Mouse (Mus musculus) forebrain, embryonic 14.5 days (tissue): ENCODE data around the gene Gucy2g. TPM values are rescaled to one million over a fixed set of nuclear protein-coding genes. Genes with fewer than 3 reads are reported as not detected.

Experiments used
- ATAC-seq: fragments of 200-750 bp; cut with Nextera tagmentation; 2 replicates; pipeline ENCODE4 v1.8.0; 2017; ENCODE audit warnings: mild to moderate bottlenecking, moderate library complexity
- DNase-seq: peaks from one replicate; pipeline ENCODE4 v3.0.0-alpha.2; 2015; ENCODE audit warnings: low spot score
- H3K27ac ChIP-seq: fragments of 300-500 bp; sonication (generic); 2 replicates; pipeline ENCODE4 v1.5.1; 2014; ENCODE audit warnings: low read depth, mild to moderate bottlenecking, control low read depth, low read length, moderate library complexity
- H3K27me3 ChIP-seq: fragments of 300-500 bp; sonication (generic); replicated peaks from 2 replicates; pipeline ENCODE4 v1.6.1; 2014; ENCODE audit warnings: low read length, control low read depth, mixed read lengths; ENCODE audit not compliant: control insufficient read depth, insufficient read depth
- H3K36me3 ChIP-seq: fragments of 300-500 bp; sonication (generic); 2 replicates; pipeline ENCODE4 v1.6.1; 2014; ENCODE audit warnings: low read length, control low read depth; ENCODE audit not compliant: control insufficient read depth, insufficient read depth
- H3K4me1 ChIP-seq: fragments of 300-500 bp; sonication (generic); 2 replicates; pipeline ENCODE4 v1.6.1; 2014; ENCODE audit warnings: antibody characterized with exemption, low read length, control low read depth; ENCODE audit not compliant: control insufficient read depth, insufficient read depth
- H3K4me2 ChIP-seq: fragments of 300-500 bp; sonication (generic); 2 replicates; pipeline ENCODE4 v1.6.1; 2014; ENCODE audit warnings: mild to moderate bottlenecking, control low read depth, low read length
- H3K4me3 ChIP-seq: fragments of 300-500 bp; sonication (generic); 2 replicates; pipeline ENCODE4 v1.5.1; 2014; ENCODE audit warnings: low read depth, low read length, control low read depth
- H3K9ac ChIP-seq: fragments of 300-500 bp; sonication (generic); 2 replicates; pipeline ENCODE4 v1.6.1; 2014; ENCODE audit warnings: mild to moderate bottlenecking, low read length, control low read depth, moderate library complexity
- H3K9me3 ChIP-seq: fragments of 300-500 bp; sonication (generic); replicated peaks from 2 replicates; pipeline ENCODE4 v1.6.1; 2016; ENCODE audit warnings: low read length, control low read depth, mixed read lengths; ENCODE audit not compliant: control insufficient read depth
- WGBS: fragments of 180-500 bp; shearing (Covaris S2); extraction: QIAGEN DNeasy Blood & Tissue Kit; methylation state at CpG from one replicate; pipeline ENCODE4 v1.1.7; 2014; 5-methylcytosine and 5-hydroxymethylcytosine counted together
- polyA plus RNA-seq: library from polyadenylated mRNA; unstranded; fragments of >200 nt; fragmentation: Nextera tagmentation; extraction: Ambion mirVana; gene quantifications from 2 replicates; pipeline ENCODE4 v1.2.1, GENCODE M21; 2014

The Gucy2g gene
- polyA plus RNA-seq, 1 experiment from 2014 or later, result 0.04 TPM

GRCm38 (mm10) chr19:55168360-55168759 lies 72.7 kb downstream of the Gucy2g start:
- no peaks in the 10 kb centered on the region for H3K27me3 ChIP-seq
- H3K4me1 ChIP-seq, result no peaks in the 10 kb centered on the region
- H3K9me3 ChIP-seq, result peaks cover 6% of the 10 kb centered on the region; the same call in 1 of the 2 replicates
- DNase-seq (no peak), ATAC-seq (no peak)
- WGBS, result 78% methylated on average over 6 of the region's 6 CpGs
- H3K27ac ChIP-seq, result no peak overlapping the region
- H3K36me3 ChIP-seq, result no peaks in the 10 kb centered on the region
- no peak overlapping the region for H3K4me2 ChIP-seq
- no peak overlapping the region for H3K4me3 ChIP-seq
- H3K9ac ChIP-seq, result no peak overlapping the region

GRCm38 (mm10) chr19:55167741-55168140 lies 73.3 kb downstream of the Gucy2g start:
- Histone ChIP-seq H3K27me3 (no peaks in the 10 kb centered on the region), H3K27ac (no peak overlapping the region), H3K9ac (no peak overlapping the region), H3K4me1 (no peaks in the 10 kb centered on the region), H3K4me2 (no peak overlapping the region), H3K9me3 (peaks cover 6% of the 10 kb centered on the region; the same call in 1 of the 2 replicates), H3K4me3 (no peak overlapping the region), H3K36me3 (no peaks in the 10 kb centered on the region)
- DNase-seq, result no peak
- WGBS, result 70% methylated on average over 2 of the region's 2 CpGs
- ATAC-seq, result no peak

GRCm38 (mm10) chr19:55166741-55167140 lies 74.3 kb downstream of the Gucy2g start:
- no peaks in the 10 kb centered on the region for H3K27me3 ChIP-seq
- no peak overlapping the region for H3K9ac ChIP-seq
- H3K4me3 ChIP-seq, result no peak overlapping the region
- H3K4me1 ChIP-seq, result no peaks in the 10 kb centered on the region
- ATAC-seq, result no peak
- H3K4me2 ChIP-seq, result no peak overlapping the region
- H3K9me3 ChIP-seq, result peaks cover 6% of the 10 kb centered on the region; the same call in 1 of the 2 replicates
- no peaks in the 10 kb centered on the region for H3K36me3 ChIP-seq
- WGBS, result 95% methylated on average over 2 of the region's 2 CpGs
- no peak for DNase-seq
- no peak overlapping the region for H3K27ac ChIP-seq

- no peak overlapping the region for H3K9ac ChIP-seq
- H3K27me3 ChIP-seq, result no peaks in the 10 kb centered on the region
- H3K9me3 ChIP-seq, result peaks cover 6% of the 10 kb centered on the region; the same call in 1 of the 2 replicates
- DNase-seq (no peak), ATAC-seq (no peak)
- no peak overlapping the region for H3K4me2 ChIP-seq
- WGBS, result 91% methylated on average over 4 of the region's 4 CpGs
- H3K27ac ChIP-seq, result no peak overlapping the region
- H3K4me3 ChIP-seq, result no peak overlapping the region
- no peaks in the 10 kb centered on the region for H3K4me1 ChIP-seq
- no peaks in the 10 kb centered on the region for H3K36me3 ChIP-seq
These were observed 75.1 kb downstream of the Gucy2g start for GRCm38 (mm10) chr19:55165954-55166353.

GRCm38 (mm10) chr19:55165183-55165865 lies 75.7 kb downstream of the Gucy2g start:
- H3K4me1 ChIP-seq, result no peaks in the 10 kb centered on the region
- no peaks in the 10 kb centered on the region for H3K36me3 ChIP-seq
- 80% methylated on average over 1 of the region's 1 CpGs for WGBS
- H3K9me3 ChIP-seq, result peaks cover 3% of the 10 kb centered on the region; the same call in 1 of the 2 replicates
- no peak overlapping the region for H3K27ac ChIP-seq
- no peak overlapping the region for H3K4me2 ChIP-seq
- no peak overlapping the region for H3K9ac ChIP-seq
- no peak overlapping the region for H3K4me3 ChIP-seq
- H3K27me3 ChIP-seq, result no peaks in the 10 kb centered on the region
- ATAC-seq, result no peak
- DNase-seq, result no peak

GRCm38 (mm10) chr19:55164162-55164561 lies 76.9 kb downstream of the Gucy2g start:
- Histone ChIP-seq H3K4me1 (no peaks in the 10 kb centered on the region), H3K27me3 (no peaks in the 10 kb centered on the region), H3K36me3 (no peaks in the 10 kb centered on the region), H3K4me2 (no peak overlapping the region), H3K9ac (no peak overlapping the region), H3K9me3 (no peaks in the 10 kb centered on the region), H3K4me3 (no peak overlapping the region), H3K27ac (no peak overlapping the region)
- 92% methylated on average over 1 of the region's 1 CpGs for WGBS
- DNase-seq (no peak), ATAC-seq (no peak)

GRCm38 (mm10) chr19:55162271-55162670 lies 78.8 kb downstream of the Gucy2g start:
- H3K36me3 ChIP-seq, result no peaks in the 10 kb centered on the region
- H3K9ac ChIP-seq, result no peak overlapping the region
- no peaks in the 10 kb centered on the region for H3K9me3 ChIP-seq
- DNase-seq, result no peak
- no peak overlapping the region for H3K4me2 ChIP-seq
- H3K4me1 ChIP-seq, result no peaks in the 10 kb centered on the region
- H3K27me3 ChIP-seq, result no peaks in the 10 kb centered on the region
- H3K27ac ChIP-seq, result no peak overlapping the region
- no peak overlapping the region for H3K4me3 ChIP-seq
- no peak for ATAC-seq
- WGBS, result 86% methylated on average over 4 of the region's 4 CpGs

- no peaks in the 10 kb centered on the region for H3K27me3 ChIP-seq
- ATAC-seq (no peak), DNase-seq (no peak)
- H3K4me2 ChIP-seq, result no peak overlapping the region
- H3K4me1 ChIP-seq, result no peaks in the 10 kb centered on the region
- H3K9ac ChIP-seq, result no peak overlapping the region
- no peak overlapping the region for H3K27ac ChIP-seq
- H3K36me3 ChIP-seq, result no peaks in the 10 kb centered on the region
- WGBS, result 90% methylated on average over 6 of the region's 6 CpGs
- H3K9me3 ChIP-seq, result no peaks in the 10 kb centered on the region
- H3K4me3 ChIP-seq, result no peak overlapping the region
These were observed 81.2 kb downstream of the Gucy2g start for GRCm38 (mm10) chr19:55159826-55160225.

GRCm38 (mm10) chr19:55158606-55159005 lies 82.4 kb downstream of the Gucy2g start:
- Histone ChIP-seq H3K9me3 (no peaks in the 10 kb centered on the region), H3K27me3 (no peaks in the 10 kb centered on the region), H3K4me1 (no peaks in the 10 kb centered on the region), H3K9ac (no peak overlapping the region), H3K4me2 (no peak overlapping the region), H3K4me3 (no peak overlapping the region), H3K36me3 (no peaks in the 10 kb centered on the region), H3K27ac (no peak overlapping the region)
- 58% methylated on average over 8 of the region's 8 CpGs for WGBS
- no peak for ATAC-seq
- peak; percentile 8 for DNase-seq
